Mouse (Mus musculus) lung, embryonic 14.5 days (tissue): ENCODE measurements at regions not wholly inside any gene's neighbourhood (a gene's known extent, or its start where the extent isn't known, plus 50 kb on each side); places are given as distances from the start of the nearest gene placed in this dataset.

Source experiments
- ATAC-seq: fragments of 200-750 bp; cut with Nextera tagmentation; 2 replicates; pipeline ENCODE4 v1.8.0; 2017; ENCODE audit warnings: mild to moderate bottlenecking, moderate TSS enrichment, moderate library complexity; ENCODE audit not compliant: insufficient read depth
- DNase-seq: peaks from one replicate; pipeline ENCODE4 v3.0.0-alpha.2; 2015
- H3K27ac ChIP-seq: fragments of 300-500 bp; sonication (generic); 2 replicates; pipeline ENCODE4 v1.5.1; 2014; ENCODE audit warnings: low read depth, mild to moderate bottlenecking, moderate library complexity
- H3K27me3 ChIP-seq: fragments of 300-500 bp; sonication (generic); 2 replicates; pipeline ENCODE4 v1.6.1; 2014; ENCODE audit warnings: low read length, control low read depth; ENCODE audit not compliant: insufficient read depth
- H3K36me3 ChIP-seq: fragments of 300-500 bp; sonication (generic); 2 replicates; pipeline ENCODE4 v1.6.1; 2014; ENCODE audit warnings: control low read depth; ENCODE audit not compliant: insufficient read depth
- H3K4me1 ChIP-seq: fragments of 300-500 bp; sonication (generic); 2 replicates; pipeline ENCODE4 v1.6.1; 2014; ENCODE audit warnings: antibody characterized with exemption, control low read depth; ENCODE audit not compliant: insufficient read depth
- H3K4me2 ChIP-seq: fragments of 300-500 bp; sonication (generic); 2 replicates; pipeline ENCODE4 v1.6.1; 2014; ENCODE audit warnings: mild to moderate bottlenecking
- H3K4me3 ChIP-seq: fragments of 300-500 bp; sonication (generic); 2 replicates; pipeline ENCODE4 v1.5.1; 2014; ENCODE audit warnings: low read depth, low read length
- H3K9ac ChIP-seq: fragments of 300-500 bp; sonication (generic); 2 replicates; pipeline ENCODE4 v1.6.1; 2014
- H3K9me3 ChIP-seq: fragments of 300-500 bp; sonication (generic); 2 replicates; pipeline ENCODE4 v1.6.1; 2016; ENCODE audit warnings: low read depth, low read length, control low read depth
- CTCF ChIP-seq: IDR thresholded peaks from 2 replicates; pipeline ENCODE4 v1.5.1; 2016; ENCODE audit warnings: antibody characterized with exemption, low read depth
- WGBS: fragments of 180-500 bp; shearing (Covaris S2); extraction: QIAGEN DNeasy Blood & Tissue Kit; methylation state at CpG from one replicate; pipeline ENCODE4 v1.1.7; 2014; 5-methylcytosine and 5-hydroxymethylcytosine counted together

- H3K9me3 ChIP-seq: no peaks in the 10 kb centered on the region
- H3K27me3 ChIP-seq: no peaks in the 10 kb centered on the region
- H3K4me1 ChIP-seq: no peaks in the 10 kb centered on the region
- no peak overlapping the region for H3K4me3 ChIP-seq
- no peak for DNase-seq
- no peak overlapping the region for H3K4me2 ChIP-seq
- TF ChIP-seq CTCF: no peak
- H3K36me3 ChIP-seq: no peaks in the 10 kb centered on the region
- no peak overlapping the region for H3K27ac ChIP-seq
- H3K9ac ChIP-seq: no peak overlapping the region
- 74% methylated on average over 9 of the region's 9 CpGs for WGBS
- no peak for ATAC-seq
These were observed 57.3 kb downstream of the Edn1 start for GRCm38 (mm10) chr13:42358588-42358987.

DNA sequence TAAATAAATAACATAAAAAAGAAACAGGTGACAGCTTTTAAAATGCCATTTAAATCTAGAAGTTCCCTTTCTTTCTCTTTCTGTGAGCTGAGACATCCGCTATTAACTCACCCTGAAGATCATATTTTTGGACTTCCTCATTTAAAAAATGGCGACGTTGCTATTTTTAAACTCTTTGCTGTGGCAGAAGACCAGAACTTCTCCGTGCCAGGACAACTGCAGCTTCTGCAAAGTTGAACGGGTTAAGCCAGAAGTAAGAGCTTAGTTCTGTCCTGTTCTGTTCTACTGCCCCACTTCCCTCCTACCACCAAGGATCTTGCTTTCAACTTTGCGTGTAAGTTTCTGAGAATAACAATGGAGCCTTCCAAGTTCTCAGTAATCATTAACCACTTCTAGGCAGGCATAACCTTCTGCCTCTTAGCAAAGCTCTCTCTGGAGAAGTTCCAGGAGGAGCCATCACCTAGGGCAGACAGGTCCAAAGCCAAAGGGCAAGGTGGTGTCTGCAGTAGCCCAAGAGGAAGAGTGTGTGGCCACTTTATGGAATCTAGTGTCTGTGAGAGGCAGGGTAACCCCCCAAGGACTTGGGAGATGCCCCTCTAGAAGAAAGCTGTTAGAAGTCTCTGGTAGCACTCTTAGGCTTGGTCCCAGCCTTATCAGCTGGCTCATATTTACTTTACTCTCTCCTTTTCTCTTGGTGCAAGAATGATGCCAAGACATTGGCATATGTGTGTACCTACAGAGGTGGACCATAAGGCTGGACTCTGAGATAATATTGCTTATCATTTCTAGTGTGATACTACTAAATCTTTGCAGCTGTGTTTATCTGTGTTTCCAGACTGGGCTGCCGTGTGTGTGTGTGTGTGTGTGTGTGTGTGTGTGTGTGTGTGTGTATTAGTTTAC is 66.6 kb downstream of the Edn1 start:
- DNase-seq (peak; percentile 16), ATAC-seq (no peak)
- Histone ChIP-seq H3K4me2 (no peak overlapping the region), H3K4me1 (no peaks in the 10 kb centered on the region), H3K27ac (no peak overlapping the region), H3K36me3 (no peaks in the 10 kb centered on the region), H3K4me3 (no peak overlapping the region), H3K9ac (no peak overlapping the region), H3K27me3 (no peaks in the 10 kb centered on the region), H3K9me3 (no peaks in the 10 kb centered on the region)
- no peak for TF ChIP-seq CTCF
- WGBS: 59% methylated on average over 7 of the region's 7 CpGs

- no peak overlapping the region for H3K9ac ChIP-seq
- 50% methylated on average over 1 of the region's 1 CpGs for WGBS
These were observed 68.5 kb downstream of the Edn1 start for GRCm38 (mm10) chr13:42369826-42370225.

DNA sequence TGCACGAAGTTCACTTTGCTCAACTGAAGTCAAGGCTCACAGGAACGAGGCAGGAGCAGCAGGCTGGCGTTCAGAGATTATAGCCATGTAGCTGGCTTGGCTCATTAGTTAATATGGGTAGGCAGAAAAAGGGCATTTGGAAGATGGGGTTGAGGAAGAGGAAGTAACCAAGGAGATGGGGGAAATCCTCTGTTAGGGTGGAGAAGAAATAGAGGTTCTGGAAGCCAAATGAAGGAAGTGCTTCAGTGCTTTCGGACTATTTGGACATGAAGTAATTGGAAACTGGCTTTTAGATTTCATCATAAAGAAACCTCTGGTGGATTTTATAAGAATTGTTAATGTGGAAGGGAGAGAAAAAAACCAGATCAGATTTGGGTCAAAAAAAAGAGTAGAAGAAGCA is 70.9 kb downstream of the Edn1 start:
- Histone ChIP-seq H3K4me3 (no peak overlapping the region), H3K27ac (no peak overlapping the region), H3K36me3 (no peaks in the 10 kb centered on the region), H3K27me3 (no peaks in the 10 kb centered on the region), H3K9ac (no peak overlapping the region), H3K4me1 (no peaks in the 10 kb centered on the region), H3K9me3 (no peaks in the 10 kb centered on the region), H3K4me2 (no peak overlapping the region)
- no peak for ATAC-seq
- TF ChIP-seq CTCF: no peak
- no peak for DNase-seq
- WGBS: 86% methylated on average over 4 of the region's 4 CpGs

More at GRCm38 (mm10) chr13:42369826-42370225, 68.5 kb downstream of the Edn1 start:
- H3K4me1 ChIP-seq: no peaks in the 10 kb centered on the region
- H3K9me3 ChIP-seq: no peaks in the 10 kb centered on the region
- no peaks in the 10 kb centered on the region for H3K36me3 ChIP-seq
- H3K4me3 ChIP-seq: no peak overlapping the region
- no peak for TF ChIP-seq CTCF
- DNase-seq: no peak
- H3K4me2 ChIP-seq: no peak overlapping the region
- no peak overlapping the region for H3K27ac ChIP-seq
- ATAC-seq: no peak
- no peaks in the 10 kb centered on the region for H3K27me3 ChIP-seq

DNA sequence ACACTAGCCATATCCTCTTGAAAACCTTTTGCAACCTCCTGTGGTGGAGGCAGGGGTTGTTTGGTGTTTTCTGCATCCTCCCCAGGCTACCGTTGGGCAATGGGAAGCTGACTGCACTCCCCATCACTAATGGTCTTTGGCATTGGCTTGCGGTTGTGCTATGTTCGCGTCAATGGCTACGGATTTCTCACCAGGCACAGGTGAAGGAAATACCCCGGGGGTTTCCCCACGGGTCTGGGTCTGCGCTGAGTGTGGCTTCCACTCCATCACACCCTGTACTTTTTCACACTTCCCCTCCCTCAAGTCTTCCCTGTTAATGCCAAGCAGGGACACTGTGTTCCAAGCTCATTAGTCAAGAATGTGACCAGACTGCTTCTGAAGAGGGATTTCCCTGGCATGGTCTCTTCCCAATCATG is 72.9 kb downstream of the Edn1 start:
- Histone ChIP-seq H3K36me3 (no peaks in the 10 kb centered on the region), H3K9me3 (no peaks in the 10 kb centered on the region), H3K9ac (no peak overlapping the region), H3K27me3 (no peaks in the 10 kb centered on the region), H3K4me1 (no peaks in the 10 kb centered on the region), H3K27ac (no peak overlapping the region), H3K4me3 (no peak overlapping the region), H3K4me2 (no peak overlapping the region)
- WGBS: 83% methylated on average over 8 of the region's 8 CpGs
- no peak for TF ChIP-seq CTCF
- DNase-seq: no peak
- ATAC-seq: no peak

GRCm38 (mm10) chr13:42379675-42380074 is 78.4 kb downstream of the Edn1 start:
- Histone ChIP-seq H3K27me3 (no peaks in the 10 kb centered on the region), H3K27ac (no peak overlapping the region), H3K9ac (no peak overlapping the region), H3K4me2 (no peak overlapping the region), H3K36me3 (no peaks in the 10 kb centered on the region), H3K4me3 (no peak overlapping the region), H3K4me1 (no peaks in the 10 kb centered on the region), H3K9me3 (no peaks in the 10 kb centered on the region)
- DNase-seq (no peak), ATAC-seq (no peak)
- TF ChIP-seq CTCF: no peak
- WGBS: 70% methylated on average over 6 of the region's 6 CpGs

DNA sequence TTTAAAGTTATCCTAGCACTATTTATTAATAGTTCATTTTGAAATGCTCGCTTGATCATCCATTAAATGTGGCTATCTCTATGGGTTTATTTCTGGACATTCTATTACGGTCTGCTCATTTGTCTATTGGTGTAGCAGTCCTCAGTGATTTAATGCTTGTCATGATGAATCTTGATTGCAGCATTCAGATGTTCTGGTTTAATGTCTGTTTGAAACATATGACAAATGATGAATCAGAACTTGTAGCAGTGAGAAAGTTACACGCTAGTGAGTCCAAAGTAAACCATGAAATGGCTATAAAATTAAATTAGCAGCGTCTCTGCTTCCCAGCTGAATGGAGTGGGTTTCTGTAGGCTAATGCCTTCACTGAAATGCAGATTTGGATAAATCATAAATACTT is 81.8 kb downstream of the Edn1 start:
- TF ChIP-seq CTCF: no peak
- H3K9me3 ChIP-seq: no peaks in the 10 kb centered on the region
- no peak overlapping the region for H3K9ac ChIP-seq
- no peaks in the 10 kb centered on the region for H3K27me3 ChIP-seq
- no peak overlapping the region for H3K4me3 ChIP-seq
- no peak overlapping the region for H3K4me2 ChIP-seq
- ATAC-seq (no peak), DNase-seq (no peak)
- H3K4me1 ChIP-seq: no peaks in the 10 kb centered on the region
- no peak overlapping the region for H3K27ac ChIP-seq
- WGBS: 74% methylated on average over 4 of the region's 4 CpGs
- no peaks in the 10 kb centered on the region for H3K36me3 ChIP-seq
